Mouse (Mus musculus): ENCODE measurements around the gene Usp25. TPM values are rescaled to one million over a fixed set of nuclear protein-coding genes. Genes with fewer than 3 reads are reported as not detected.

Usp25 gene
- total RNA-seq, 1 experiment from 2014 or later, result 133 TPM

DNA sequence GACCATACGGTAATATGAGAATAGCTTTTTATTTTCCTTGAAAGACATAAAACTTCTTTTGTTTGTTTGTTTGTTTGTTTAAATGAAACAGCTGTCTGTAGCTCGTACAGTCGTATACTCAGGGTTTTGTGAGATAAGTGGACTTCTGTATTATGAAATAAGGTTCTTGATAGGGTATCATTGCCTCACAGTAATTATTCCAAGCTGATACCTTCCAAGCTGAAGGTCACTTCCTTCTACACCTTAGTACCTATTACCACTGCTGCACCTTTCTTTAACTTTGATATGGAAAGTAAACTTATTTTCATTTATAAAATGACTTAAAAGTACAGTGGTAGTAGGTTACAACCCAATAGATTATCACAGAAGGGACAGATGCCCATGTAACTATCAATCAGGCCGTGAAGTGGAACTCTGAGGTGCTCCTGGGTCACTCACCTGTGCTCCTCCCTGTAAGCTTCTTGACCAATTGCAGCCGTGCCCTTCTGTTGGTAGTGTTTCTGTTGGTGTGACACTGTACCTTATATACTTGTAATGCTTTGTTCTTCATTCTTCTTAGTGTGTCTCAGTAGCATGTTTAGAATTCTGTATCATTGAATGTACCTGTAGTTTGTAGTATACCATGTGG is 90.2 kb downstream of the Usp25 start:
- ATAC-seq (replicated peaks; ENCODE audit: insufficient number of reproducible peaks, low FRiP score, low TSS enrichment, poor library complexity, severe bottlenecking), result no peak

DNA sequence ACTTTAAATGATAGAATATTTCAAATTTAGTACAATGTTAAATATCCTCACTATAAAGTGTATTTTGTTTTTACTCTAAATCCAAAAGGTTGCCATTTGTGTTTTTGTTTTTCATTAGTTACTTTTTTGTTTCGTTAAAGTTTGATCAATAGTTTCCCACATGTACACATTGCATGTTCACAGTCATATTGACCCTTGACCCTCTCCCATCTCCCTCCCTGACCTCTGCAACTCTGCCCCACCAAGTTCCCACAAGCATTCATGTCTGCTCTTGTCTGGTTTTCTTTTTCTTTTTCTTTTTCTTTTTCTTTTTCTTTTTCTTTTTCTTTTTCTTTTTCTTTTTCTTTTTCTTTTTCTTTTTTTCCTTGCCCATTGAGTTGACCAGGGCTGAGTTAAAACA is 97.8 kb downstream of the Usp25 start:
- no peak for ATAC-seq (replicated peaks; ENCODE audit: insufficient number of reproducible peaks, low FRiP score, low TSS enrichment, poor library complexity, severe bottlenecking)

DNA sequence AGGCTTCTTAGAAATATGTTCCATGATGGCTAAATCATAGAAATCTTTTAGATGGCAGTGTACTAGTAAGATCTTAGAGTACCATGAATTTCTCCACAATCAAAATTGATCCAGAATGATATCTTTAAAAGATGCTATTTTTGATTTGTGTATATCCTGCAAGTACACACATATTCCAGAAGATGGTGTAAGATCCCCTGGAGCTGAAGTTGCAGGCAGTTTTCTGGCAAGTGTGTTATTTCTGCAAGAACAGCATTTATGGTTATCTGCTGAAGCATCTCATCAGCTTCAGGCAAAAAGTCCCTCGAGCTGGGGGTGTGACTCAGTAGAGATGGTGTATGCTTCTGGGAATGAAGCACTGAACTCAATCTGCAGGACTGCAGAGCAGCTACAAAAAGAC is 112.4 kb downstream of the Usp25 start:
- ATAC-seq (replicated peaks; ENCODE audit: insufficient number of reproducible peaks, low FRiP score, low TSS enrichment, poor library complexity, severe bottlenecking), result no peak

DNA sequence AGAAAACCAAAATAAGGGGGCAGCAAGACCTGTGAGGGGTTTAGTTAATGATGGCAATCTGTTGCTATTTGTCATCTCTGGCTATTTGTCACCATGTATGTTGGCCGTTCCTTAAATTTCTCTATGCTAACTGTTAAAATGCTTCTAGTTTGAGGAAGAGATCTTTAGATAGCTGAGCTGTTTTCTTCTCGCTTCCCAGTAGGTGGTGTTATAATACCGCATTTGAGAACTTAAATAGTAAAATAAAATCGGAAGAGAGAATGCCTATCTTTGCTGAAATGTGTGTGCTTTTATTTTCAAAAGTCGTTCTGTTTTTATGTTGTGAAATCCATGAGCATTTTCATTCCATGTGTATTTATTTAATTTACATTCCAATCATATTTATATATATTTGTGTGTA is 115.2 kb downstream of the Usp25 start:
- ATAC-seq (replicated peaks; ENCODE audit: insufficient number of reproducible peaks, low FRiP score, low TSS enrichment, poor library complexity, severe bottlenecking), result no peak

DNA sequence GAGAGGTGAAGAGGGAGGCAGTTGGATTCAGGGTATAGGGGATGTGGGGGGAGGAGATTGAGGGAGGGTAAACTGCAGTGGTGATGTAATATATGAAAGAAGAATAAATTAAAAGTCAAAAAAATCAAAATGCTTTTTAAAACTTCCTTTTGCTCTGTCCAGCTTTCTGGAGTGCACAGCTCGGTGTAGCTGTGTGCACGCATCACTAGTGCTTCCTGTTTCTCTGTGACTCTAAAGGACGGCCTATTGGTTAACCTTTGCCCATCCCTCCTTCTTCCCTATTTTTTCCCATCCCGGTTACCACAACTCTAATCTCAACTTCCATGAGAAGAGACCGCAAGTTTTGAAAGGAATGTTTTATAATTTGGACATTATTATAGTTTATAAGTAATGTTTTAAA is 119.5 kb downstream of the Usp25 start:
- no peak for ATAC-seq (replicated peaks; ENCODE audit: insufficient number of reproducible peaks, low FRiP score, low TSS enrichment, poor library complexity, severe bottlenecking)

DNA sequence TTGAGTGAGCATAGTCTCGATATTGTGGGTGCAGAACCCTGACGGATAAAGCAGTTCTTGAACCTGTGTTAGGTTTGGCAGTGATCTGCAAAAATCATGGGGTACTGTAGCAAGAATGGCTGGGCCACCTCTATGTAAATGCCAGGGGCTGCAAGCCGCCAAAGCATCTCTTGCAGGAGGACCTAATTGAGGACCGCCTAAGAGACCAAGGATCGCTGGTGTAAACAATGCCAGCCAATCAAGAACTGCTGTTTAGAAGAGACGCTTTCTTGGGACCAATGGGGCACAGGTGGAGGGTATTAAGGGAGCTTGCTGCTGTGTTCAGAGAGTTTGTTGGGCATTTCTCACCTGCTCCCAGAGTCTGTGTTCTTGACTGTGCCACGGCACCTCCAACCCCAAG is 127.1 kb downstream of the Usp25 start:
- ATAC-seq (replicated peaks; ENCODE audit: insufficient number of reproducible peaks, low FRiP score, low TSS enrichment, poor library complexity, severe bottlenecking), result no peak

DNA sequence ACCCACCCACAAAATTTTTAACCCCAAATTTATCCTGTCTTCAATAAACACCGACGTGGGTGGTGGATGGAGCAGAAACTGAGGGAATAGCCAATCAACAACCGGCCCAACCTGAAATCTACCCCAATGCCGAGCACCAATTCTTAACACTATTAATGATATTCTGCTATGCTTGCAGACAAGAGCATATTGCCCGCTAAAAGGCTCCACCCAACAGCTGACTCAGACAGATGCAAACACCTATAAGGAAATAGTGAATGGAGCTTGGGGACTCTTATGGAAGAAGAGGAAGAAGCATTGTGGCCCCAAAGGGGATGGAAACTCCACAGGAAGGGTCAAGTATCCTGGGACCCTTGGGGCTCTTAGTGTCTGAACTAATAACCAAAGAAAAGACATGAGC is 133.3 kb downstream of the Usp25 start:
- no peak for ATAC-seq (replicated peaks; ENCODE audit: insufficient number of reproducible peaks, low FRiP score, low TSS enrichment, poor library complexity, severe bottlenecking)

DNA sequence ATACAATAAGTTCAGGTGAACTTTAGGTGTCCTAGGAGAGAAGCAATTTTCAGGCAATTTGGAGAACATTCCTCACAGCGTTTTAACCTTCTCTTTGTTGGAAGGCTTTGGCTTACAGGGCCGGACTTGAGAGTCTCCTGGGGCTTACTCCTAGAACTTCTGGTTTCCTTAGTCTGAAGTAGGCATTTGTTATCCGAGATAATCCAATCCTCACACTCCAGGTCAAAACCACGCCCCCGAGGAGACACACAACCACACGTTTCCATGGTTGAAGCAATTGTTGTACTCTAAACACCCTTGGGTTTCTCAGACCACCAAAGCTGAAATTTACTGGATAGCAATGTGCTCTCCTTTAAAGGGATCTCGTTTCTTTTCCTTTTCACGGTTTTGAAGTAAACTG is 136.8 kb downstream of the Usp25 start:
- ATAC-seq (replicated peaks; ENCODE audit: insufficient number of reproducible peaks, low FRiP score, low TSS enrichment, poor library complexity, severe bottlenecking), result no peak

DNA sequence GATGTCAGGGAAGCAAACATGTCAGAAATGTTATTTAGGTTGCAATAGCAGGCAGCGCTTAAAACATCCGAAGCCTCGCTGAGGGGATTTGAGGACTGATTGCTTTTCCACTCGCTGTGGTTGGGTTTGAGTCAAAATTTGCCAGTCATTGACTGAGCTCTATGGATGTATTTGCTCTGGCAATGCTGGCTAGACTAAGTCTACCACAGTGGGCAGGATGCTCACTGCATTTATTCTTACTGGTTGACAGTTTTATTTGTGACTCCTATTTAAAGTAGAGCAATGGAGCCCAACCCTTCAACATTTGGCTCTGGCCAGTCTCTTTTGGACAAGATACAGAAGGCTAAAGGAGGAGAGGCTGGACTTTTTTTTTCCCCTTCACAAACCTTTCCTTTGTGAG is 137.4 kb downstream of the Usp25 start:
- no peak for ATAC-seq (replicated peaks; ENCODE audit: insufficient number of reproducible peaks, low FRiP score, low TSS enrichment, poor library complexity, severe bottlenecking)

DNA sequence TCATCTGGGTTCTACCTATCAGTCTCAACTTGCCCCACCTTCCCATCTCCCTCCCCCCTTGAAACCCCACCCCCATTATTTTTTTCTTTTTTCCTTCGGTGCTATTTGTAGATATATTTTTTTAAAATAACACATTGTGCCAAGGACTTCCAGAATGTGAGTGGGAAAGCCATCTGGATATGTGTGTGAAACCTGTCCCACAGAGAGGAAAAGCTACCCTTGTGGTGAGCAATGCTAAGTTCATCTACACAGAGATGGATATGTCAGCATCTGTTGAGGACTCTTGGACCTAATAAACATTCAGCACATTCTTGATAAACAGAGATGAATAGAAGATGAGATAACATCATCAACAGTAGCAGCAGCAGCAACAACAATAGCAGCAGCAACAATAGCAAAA is 138.8 kb downstream of the Usp25 start:
- ATAC-seq (replicated peaks; ENCODE audit: insufficient number of reproducible peaks, low FRiP score, low TSS enrichment, poor library complexity, severe bottlenecking), result no peak

DNA sequence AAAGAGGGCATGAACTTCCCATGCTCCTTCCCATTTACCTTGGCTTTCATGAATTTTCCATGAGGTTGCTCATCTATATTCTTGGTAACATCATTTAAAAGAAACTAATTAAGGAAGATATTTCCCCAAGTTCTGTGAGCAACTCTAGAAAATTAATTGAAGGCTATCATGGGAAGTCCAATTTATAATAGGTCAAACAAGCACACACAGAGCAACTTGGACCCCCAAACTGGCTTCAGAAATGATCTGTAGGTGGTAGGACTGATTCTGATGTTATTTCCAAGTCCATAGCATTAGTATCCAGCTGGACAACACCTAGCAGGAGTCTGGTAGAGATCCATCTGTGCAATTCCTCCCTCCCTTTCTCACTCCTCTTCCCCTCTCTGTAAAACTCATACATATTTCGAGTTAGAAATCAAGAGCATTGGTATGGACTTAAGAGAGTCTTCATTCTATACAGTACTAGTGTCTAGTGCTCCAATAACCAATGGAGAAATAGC is 139.8 kb downstream of the Usp25 start:
- no peak for ATAC-seq (replicated peaks; ENCODE audit: insufficient number of reproducible peaks, low FRiP score, low TSS enrichment, poor library complexity, severe bottlenecking)

DNA sequence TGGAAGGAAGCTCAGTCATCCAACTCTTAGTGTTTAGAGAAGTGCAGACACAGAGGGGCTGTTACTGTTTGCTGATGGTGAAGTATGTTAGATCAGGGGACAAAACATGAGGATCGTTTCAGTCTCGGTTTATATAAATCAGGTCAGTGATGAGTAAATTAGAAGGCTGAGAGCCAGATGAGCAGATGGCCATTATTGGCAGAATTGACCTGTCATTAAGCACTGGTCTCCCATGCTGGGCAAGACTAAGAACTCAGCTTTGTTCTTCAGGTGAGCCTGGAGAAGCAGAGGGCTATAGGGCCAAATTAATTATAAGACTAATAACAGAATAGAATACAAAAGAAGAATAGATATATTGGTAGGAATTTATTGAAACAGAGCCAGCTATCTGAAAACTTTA is 140.3 kb downstream of the Usp25 start:
- no peak for ATAC-seq (replicated peaks; ENCODE audit: insufficient number of reproducible peaks, low FRiP score, low TSS enrichment, poor library complexity, severe bottlenecking)

DNA sequence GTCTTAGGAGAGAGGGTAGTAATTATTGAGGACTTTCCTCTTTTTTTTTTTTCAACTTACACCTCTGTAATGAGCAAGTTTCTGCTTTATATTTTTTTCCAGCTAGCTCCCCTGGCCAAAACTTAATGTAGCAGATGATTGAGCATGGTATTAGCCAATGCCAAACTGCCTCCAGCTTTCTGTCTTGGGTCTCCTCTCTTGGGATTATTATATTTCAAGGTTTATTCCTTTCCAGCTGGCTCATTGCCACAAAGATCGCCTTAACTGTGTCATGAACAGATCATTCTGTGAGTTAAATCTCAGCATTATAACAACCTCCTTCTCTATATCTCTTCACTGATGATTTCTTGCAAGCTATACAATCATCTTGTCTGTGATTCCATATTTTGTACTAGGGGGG is 141.3 kb downstream of the Usp25 start:
- no peak for ATAC-seq (replicated peaks; ENCODE audit: insufficient number of reproducible peaks, low FRiP score, low TSS enrichment, poor library complexity, severe bottlenecking)

All from monocyte, adult 5-6 weeks (primary cell).